Mouse (Mus musculus) liver, postnatal 0 days (tissue): ENCODE measurements around the gene Baiap2l2. TPM values are rescaled to one million over a fixed set of nuclear protein-coding genes. Genes with fewer than 3 reads are reported as not detected.

Source experiments
- ATAC-seq: fragments of 200-750 bp; cut with Nextera tagmentation; 2 replicates; pipeline ENCODE4 v1.8.0; 2017; ENCODE audit warnings: mild to moderate bottlenecking, moderate library complexity
- DNase-seq: peaks from one replicate; pipeline ENCODE4 v3.0.0-alpha.2; 2016
- H3K27ac ChIP-seq: fragments of 300-500 bp; sonication (generic); 2 replicates; pipeline ENCODE4 v1.5.1; 2014; ENCODE audit warnings: antibody characterized with exemption, moderate library complexity, mild to moderate bottlenecking, low read depth
- H3K27me3 ChIP-seq: fragments of 300-500 bp; sonication (generic); 2 replicates; pipeline ENCODE4 v1.6.1; 2014; ENCODE audit warnings: low read length, control low read depth, mixed read lengths; ENCODE audit not compliant: insufficient read depth
- H3K36me3 ChIP-seq: fragments of 300-500 bp; sonication (generic); replicated peaks from 2 replicates; pipeline ENCODE4 v1.6.1; 2014; ENCODE audit warnings: mild to moderate bottlenecking, control low read depth, low read length, moderate library complexity, mixed read lengths; ENCODE audit not compliant: insufficient read depth
- H3K4me1 ChIP-seq: fragments of 300-500 bp; sonication (generic); 2 replicates; pipeline ENCODE4 v1.6.1; 2014; ENCODE audit warnings: antibody characterized with exemption, mild to moderate bottlenecking, control low read depth; ENCODE audit not compliant: insufficient read depth
- H3K4me2 ChIP-seq: fragments of 300-500 bp; sonication (generic); 2 replicates; pipeline ENCODE4 v1.6.1; 2014; ENCODE audit warnings: low read depth, mild to moderate bottlenecking, low read length, moderate library complexity, mixed read lengths
- H3K4me3 ChIP-seq: fragments of 300-500 bp; sonication (generic); 2 replicates; pipeline ENCODE4 v1.5.1; 2014; ENCODE audit warnings: low read depth, low read length
- H3K9ac ChIP-seq: fragments of 300-500 bp; sonication (generic); replicated peaks from 2 replicates; pipeline ENCODE4 v1.6.1; 2014; ENCODE audit warnings: mild to moderate bottlenecking, moderate library complexity
- H3K9me3 ChIP-seq: fragments of 300-500 bp; sonication (generic); 2 replicates; pipeline ENCODE4 v1.6.1; 2016; ENCODE audit warnings: mild to moderate bottlenecking, control low read depth, low read length, mixed read lengths
- CTCF ChIP-seq: sonication (generic); IDR thresholded peaks from 2 replicates; pipeline ENCODE4 v1.5.1; 2016; ENCODE audit warnings: antibody characterized with exemption, low read depth
- EP300 ChIP-seq: IDR thresholded peaks from 2 replicates; pipeline ENCODE4 v1.6.1; 2016; ENCODE audit warnings: antibody characterized with exemption, low read depth, mild to moderate bottlenecking
- WGBS: fragments of 180-500 bp; shearing (Covaris S2); extraction: QIAGEN DNeasy Blood & Tissue Kit; methylation state at CpG from one replicate; pipeline ENCODE4 v1.1.7; 2014; ENCODE audit not compliant: insufficient replicate concordance; 5-methylcytosine and 5-hydroxymethylcytosine counted together
- polyA plus RNA-seq: library from polyadenylated mRNA; unstranded; fragments of >200 nt; fragmentation: Nextera tagmentation; extraction: Ambion mirVana; gene quantifications from 2 replicates; pipeline ENCODE4 v1.2.1, GENCODE M21; 2015

The Baiap2l2 gene
- polyA plus RNA-seq, 1 experiment from 2014 or later, result 1.2 TPM

DNA sequence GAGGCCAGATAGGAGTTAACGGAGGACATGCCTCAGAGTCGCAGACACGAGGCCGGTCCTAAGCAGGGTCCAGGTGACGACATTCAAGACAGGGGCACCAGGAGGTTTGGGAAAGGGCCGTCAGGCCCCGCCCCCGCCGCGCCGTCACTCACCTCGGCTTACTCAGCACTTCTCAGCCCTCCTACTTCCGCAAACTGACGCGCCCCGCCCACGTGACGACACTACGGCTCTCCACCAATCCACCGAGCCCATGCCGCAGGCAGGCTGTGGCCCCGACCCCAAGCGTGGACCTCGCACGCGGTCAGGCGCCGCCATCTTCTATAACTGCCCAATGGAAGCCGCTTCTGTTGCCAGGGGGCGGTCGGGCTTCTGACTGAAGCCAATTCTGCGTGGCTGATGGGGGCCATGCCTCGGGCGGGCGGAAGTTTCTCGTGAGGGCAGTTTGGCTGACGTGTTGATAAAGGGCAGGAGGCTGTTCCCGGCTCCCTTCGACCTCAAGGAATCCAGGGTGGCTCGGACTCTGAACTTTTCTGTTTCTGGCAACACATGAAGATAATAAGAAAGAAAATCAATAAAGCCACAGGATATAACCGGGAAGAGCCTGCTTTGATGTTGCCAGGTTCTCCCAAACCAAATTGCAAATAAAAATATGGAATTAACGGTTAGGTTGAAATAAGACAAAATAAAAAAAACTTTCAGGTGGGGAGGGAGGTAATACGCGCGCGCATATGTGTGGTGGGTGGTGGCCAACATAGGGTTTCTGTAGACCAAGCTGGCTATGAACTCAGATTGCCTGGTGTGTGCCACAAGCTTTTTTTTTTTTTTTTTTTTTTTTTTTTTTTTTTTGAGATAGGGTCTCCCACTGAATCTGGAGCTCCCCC is 43.0 kb upstream of the Baiap2l2 start, which contains the start of gene Pla2g6:
Pla2g6 (minus strand) TSS at position 333 of the 881 bp plus-strand sequence.
- WGBS, result 3% methylated on average over 46 of the region's 46 CpGs
- H3K27ac ChIP-seq, result peak within 1 kb of the TSS; percentile 99
- no peaks in the 10 kb centered on the region for H3K36me3 ChIP-seq
- H3K27me3 ChIP-seq, result no peaks in the 10 kb centered on the region
- TF ChIP-seq EP300, result peak; percentile 79
- TF ChIP-seq CTCF, result peak; percentile 23; the same call in 1 of the 2 replicates
- peak within 1 kb of the TSS; percentile 68 for H3K4me3 ChIP-seq
- peak within 1 kb of the TSS; percentile 91 for H3K4me2 ChIP-seq
- H3K9me3 ChIP-seq, result no peaks in the 10 kb centered on the region
- peak; percentile 87 for ATAC-seq
- H3K4me1 ChIP-seq, result peaks cover 51% of the 10 kb centered on the region
- DNase-seq, result peak; percentile 100
- H3K9ac ChIP-seq, result peak within 1 kb of the TSS; percentile 87

DNA sequence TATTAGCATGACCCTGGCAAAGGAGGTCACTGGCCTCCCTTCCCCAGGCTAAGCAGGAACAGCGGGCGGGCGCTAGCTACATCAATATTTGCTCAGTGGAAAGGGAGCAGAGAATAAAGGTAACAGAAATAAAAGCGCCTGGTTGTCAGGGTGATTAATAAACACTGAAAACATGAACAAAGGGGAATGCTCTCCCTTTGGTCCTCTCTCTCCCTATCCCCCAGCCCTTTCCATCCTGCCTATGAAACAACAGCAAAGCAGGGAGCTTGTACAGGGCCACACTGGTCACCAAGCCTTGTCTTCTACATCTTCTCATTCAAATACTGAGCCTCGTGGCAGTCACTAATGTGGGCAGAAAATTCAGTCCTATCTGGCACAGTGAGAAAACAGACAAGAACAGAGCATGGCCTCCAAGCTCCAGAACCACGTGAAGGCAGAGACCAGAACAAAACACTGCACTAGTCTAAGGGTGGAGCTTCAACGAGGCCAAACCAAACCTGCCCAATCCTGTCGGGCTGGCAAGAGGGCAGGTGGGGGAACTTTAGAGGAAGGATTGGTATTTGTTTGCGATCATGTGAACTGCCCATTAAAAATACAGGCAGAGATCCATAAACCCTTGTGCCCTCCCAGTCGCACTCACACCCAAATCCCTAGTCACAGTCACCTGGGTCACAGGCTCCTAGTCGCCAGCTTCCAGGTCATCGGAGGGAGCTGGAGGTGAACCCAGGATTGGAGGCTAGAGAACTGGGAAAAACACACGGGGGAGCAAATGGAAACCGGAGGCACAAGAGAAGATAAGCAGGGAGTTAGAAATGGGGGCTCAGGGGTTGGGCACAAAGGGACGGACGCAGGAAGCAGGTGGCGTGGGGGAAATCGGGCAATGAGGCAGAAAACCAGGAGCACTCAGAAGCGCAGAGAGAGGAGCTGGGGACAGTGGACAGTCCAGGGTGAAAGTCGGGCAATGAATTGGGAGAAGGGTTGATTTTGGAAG is 41.9 kb upstream of the Baiap2l2 start:
- Histone ChIP-seq H3K36me3 (no peaks in the 10 kb centered on the region), H3K4me2 (peak overlapping the region; percentile 91), H3K27ac (peak overlapping the region; percentile 99), H3K4me3 (peak overlapping the region; percentile 68), H3K27me3 (no peaks in the 10 kb centered on the region), H3K4me1 (peaks cover 56% of the 10 kb centered on the region), H3K9ac (peak overlapping the region; percentile 87), H3K9me3 (no peaks in the 10 kb centered on the region)
- peak; percentile 65 for ATAC-seq
- peak; percentile 58 for DNase-seq
- TF ChIP-seq CTCF, result no peak
- no peak for TF ChIP-seq EP300
- WGBS, result 12% methylated on average over 20 of the region's 20 CpGs

DNA sequence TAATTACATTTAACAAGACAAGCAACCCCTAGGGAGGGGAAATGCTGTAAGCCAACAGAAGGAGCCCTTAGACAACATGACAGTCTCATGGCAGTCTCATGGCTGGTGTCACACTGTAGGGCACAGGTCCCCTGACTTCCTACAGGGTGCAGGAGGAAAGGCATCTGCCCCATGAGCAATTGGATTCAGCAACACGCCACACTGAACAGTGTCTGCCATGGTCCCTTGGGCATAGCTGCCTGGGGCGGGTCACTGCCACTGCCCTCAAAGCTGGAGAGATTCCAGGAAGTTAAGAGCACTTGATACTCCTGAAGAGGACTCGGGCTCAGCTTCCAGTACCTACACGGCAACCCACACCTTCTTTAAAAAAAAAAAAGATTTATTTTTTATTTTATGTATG is 40.9 kb upstream of the Baiap2l2 start:
- no peaks in the 10 kb centered on the region for H3K27me3 ChIP-seq
- no peak overlapping the region for H3K4me3 ChIP-seq
- no peak for ATAC-seq
- 41% methylated on average over 4 of the region's 4 CpGs for WGBS
- TF ChIP-seq CTCF, result no peak
- H3K27ac ChIP-seq, result peak overlapping the region; percentile 99
- no peaks in the 10 kb centered on the region for H3K9me3 ChIP-seq
- DNase-seq, result no peak
- no peaks in the 10 kb centered on the region for H3K36me3 ChIP-seq
- peaks cover 63% of the 10 kb centered on the region for H3K4me1 ChIP-seq
- H3K4me2 ChIP-seq, result peak overlapping the region; percentile 91
- H3K9ac ChIP-seq, result peak overlapping the region; percentile 53

DNA sequence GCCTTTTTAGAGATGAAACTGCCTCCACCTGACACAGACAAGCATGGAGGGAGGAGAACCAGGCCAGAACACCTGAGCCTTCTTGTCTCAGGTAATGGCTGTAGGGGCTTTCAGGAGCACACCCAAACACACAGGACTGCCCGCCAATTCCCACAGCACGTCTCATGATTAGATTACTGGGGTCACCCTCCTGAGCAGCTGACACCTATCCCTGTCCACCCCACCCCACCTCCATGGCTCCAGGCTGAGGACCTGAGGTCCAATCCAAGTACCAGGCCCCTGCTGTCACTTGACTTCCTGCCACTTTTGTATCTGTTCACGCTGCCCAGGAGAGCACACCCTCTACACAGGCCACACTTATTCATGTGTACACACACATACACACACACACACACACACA is 40.4 kb upstream of the Baiap2l2 start:
- no peak overlapping the region for H3K9ac ChIP-seq
- no peak for ATAC-seq
- WGBS, result 48% methylated on average over 3 of the region's 3 CpGs
- H3K9me3 ChIP-seq, result no peaks in the 10 kb centered on the region
- peak overlapping the region; percentile 91 for H3K4me2 ChIP-seq
- H3K36me3 ChIP-seq, result no peaks in the 10 kb centered on the region
- no peak for TF ChIP-seq EP300
- no peak for TF ChIP-seq CTCF
- no peak overlapping the region for H3K4me3 ChIP-seq
- peak overlapping the region; percentile 99 for H3K27ac ChIP-seq
- no peaks in the 10 kb centered on the region for H3K27me3 ChIP-seq
- peaks cover 63% of the 10 kb centered on the region for H3K4me1 ChIP-seq
- no peak for DNase-seq

DNA sequence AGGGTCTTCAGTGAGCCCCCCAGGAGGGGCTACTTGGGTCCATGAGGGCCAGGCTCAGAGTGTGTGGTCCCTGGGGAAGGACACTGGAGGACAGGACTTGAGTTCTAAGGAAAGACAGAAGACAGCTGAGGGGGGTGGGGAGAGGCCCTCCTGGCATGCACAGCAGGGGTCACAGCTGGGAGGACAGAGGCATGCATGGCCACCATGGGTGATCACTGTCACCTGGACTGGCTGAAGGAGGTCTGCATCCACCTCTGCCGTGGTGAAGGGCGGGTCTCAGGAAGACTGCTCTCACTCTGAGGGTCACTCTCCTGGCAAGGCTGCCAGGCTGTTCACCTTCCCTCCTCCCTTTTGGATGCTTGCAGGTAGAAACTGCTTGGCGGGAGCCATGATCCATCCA is 39.0 kb upstream of the Baiap2l2 start:
- no peaks in the 10 kb centered on the region for H3K27me3 ChIP-seq
- TF ChIP-seq EP300, result no peak
- no peak for TF ChIP-seq CTCF
- H3K4me1 ChIP-seq, result peaks cover 63% of the 10 kb centered on the region
- H3K27ac ChIP-seq, result peak overlapping the region; percentile 93
- WGBS, result 73% methylated on average over 3 of the region's 3 CpGs
- no peak for ATAC-seq
- no peak overlapping the region for H3K4me3 ChIP-seq
- no peak overlapping the region for H3K9ac ChIP-seq
- DNase-seq, result no peak
- H3K9me3 ChIP-seq, result no peaks in the 10 kb centered on the region
- no peaks in the 10 kb centered on the region for H3K36me3 ChIP-seq
- H3K4me2 ChIP-seq, result no peak overlapping the region

DNA sequence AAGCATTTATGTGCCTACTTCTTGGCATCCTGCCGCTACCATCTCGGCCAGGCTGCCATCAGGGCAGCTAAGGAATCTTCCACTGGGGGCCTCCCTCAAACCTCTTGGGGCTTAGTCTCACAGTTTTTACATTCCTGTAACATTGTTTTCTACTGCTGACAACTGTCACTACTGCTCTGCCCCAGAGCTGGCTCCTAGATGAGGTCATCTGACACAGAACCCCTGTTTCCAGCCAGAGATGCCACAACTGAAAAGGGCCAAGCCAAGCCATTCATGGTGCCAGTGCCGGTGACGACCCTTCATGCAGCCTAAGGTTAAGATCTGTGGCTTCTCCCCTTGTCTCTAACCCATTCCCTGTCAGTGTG is 38.4 kb upstream of the Baiap2l2 start:
- peaks cover 62% of the 10 kb centered on the region for H3K4me1 ChIP-seq
- H3K36me3 ChIP-seq, result no peaks in the 10 kb centered on the region; the same call in 1 of the 2 replicates
- H3K9me3 ChIP-seq, result no peaks in the 10 kb centered on the region
- no peak overlapping the region for H3K4me3 ChIP-seq
- peak overlapping the region; percentile 93 for H3K27ac ChIP-seq
- H3K9ac ChIP-seq, result no peak overlapping the region; the same call in 1 of the 2 replicates
- DNase-seq (no peak), ATAC-seq (no peak)
- H3K4me2 ChIP-seq, result peak overlapping the region; percentile 22; the same call in 1 of the 2 replicates
- TF ChIP-seq CTCF (no peak), EP300 (no peak)
- 68% methylated on average over 4 of the region's 4 CpGs for WGBS
- no peaks in the 10 kb centered on the region for H3K27me3 ChIP-seq
